ENCODE assay signal across 8 mouse cellular contexts in the genomic region with DNA sequence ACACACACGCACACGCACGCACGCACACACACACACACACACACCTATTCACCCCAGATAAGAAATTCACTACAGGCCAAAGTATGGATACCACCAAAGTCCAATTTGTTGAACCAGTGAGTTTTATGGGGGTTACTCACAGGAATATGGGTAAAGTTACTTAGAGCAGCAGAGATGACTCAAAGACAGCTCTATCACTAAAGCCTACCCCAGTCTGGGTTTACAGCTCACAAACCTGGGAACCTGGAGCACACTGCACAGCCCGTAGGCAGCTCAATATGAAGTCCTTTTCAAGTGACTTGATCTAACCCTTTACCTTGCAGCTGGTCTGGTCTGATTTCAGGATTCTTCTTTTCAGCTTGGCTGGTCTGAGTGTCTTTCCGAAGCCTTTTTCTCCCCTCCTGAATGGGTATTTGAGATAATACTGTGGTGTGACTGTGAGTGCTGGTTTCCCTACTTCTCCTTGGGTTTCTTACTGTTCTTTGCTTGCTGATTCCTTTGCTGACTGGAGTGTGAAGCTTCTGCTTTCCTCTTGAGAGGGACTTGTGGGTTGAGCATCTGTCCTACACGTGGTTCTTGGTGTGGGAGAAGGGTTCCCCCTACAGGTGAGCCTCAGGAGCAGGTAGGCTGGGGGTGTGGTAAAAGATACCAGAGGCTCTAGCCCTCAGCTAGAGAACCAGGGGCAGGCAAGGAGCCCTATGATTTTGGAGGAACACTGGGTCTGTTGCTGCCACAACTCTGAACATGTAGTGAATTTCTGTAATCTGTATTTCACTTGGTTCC. TPM values are rescaled to one million over a fixed set of nuclear protein-coding genes. Genes with fewer than 3 reads are reported as not detected.
DNase-seq lines count a peak whose midpoint lies in the region; ATAC-seq lines count a peak whose summit lies in the region.

No protein-coding gene starts in this region.

- peak; percentile 79 for ATAC-seq in inflammation-experienced regulatory T-cells, adult 6 months
- ATAC-seq in megakaryocyte progenitor cell, adult 5-6 weeks (replicated peaks; ENCODE audit: poor library complexity): peak; percentile 93

- peak; percentile 14 for DNase-seq in layer of hippocampus, adult 9-11 months
- DNase-seq in layer of hippocampus, postnatal 10 days (ENCODE audit: low spot score in 2 of 2): no peak
- DNase-seq in ZHBTc4 (ENCODE audit: low read depth, low spot score): peak; percentile 72
- no peak for DNase-seq in ovary, adult 18-20 months (ENCODE audit: low spot score)
- DNase-seq in layer of hippocampus, postnatal 36 days: no peak
- DNase-seq in layer of hippocampus, adult 18-20 months (ENCODE audit: low spot score in 2 of 2): no peak

RNA-seq across cellular contexts. Expression of a gene that starts 12.3 kb away (rescaled TPM):
- total RNA-seq in layer of hippocampus, postnatal 10 days (2021): 10 to 100 TPM; 53.5 to 69.9 TPM
- 10 to 100 TPM in 2 of 3 experiments, 1 to 10 TPM in 1; 9.1 to 14.9 (median 13.9) TPM for polyA plus RNA-seq in inflammation-experienced regulatory T-cells, adult 6 months (2017; shearing (Covaris generic))
- total RNA-seq in megakaryocyte progenitor cell, adult 5-6 weeks (2015): 30.7 and 35.4 TPM in 2 replicates
- total RNA-seq in megakaryocyte progenitor cell, adult 5-6 weeks (2017): 35.4 and 54.0 TPM in 2 replicates
- total RNA-seq in layer of hippocampus, postnatal 36 days (2021): 10 to 100 TPM; 67.4 to 74.1 TPM
- 10 to 100 TPM; 63.6 to 64.3 TPM for total RNA-seq in layer of hippocampus, adult 18-20 months (2021)

Comparison
In these comparisons a context has a peak if more than half of its experiments do, and no peak if none do; other contexts are left out.
1. DNase-seq: peak in layer of hippocampus, adult 9-11 months (single experiment) and ZHBTc4 (single experiment); none in layer of hippocampus, postnatal 10 days (0 of 2), ovary, adult 18-20 months (single experiment), layer of hippocampus, postnatal 36 days (0 of 2) and layer of hippocampus, adult 18-20 months (0 of 2).